Mouse (Mus musculus) naive thymus-derived CD4-positive, alpha-beta T cell, adult 2 months (primary cell): ENCODE measurements around the gene Rpl18a.

Experiments used
- DNase-seq: peaks from one replicate; pipeline ENCODE4 v3.0.0-alpha.2; 2011; ENCODE audit warnings: low read depth

The Rpl18a gene

DNA sequence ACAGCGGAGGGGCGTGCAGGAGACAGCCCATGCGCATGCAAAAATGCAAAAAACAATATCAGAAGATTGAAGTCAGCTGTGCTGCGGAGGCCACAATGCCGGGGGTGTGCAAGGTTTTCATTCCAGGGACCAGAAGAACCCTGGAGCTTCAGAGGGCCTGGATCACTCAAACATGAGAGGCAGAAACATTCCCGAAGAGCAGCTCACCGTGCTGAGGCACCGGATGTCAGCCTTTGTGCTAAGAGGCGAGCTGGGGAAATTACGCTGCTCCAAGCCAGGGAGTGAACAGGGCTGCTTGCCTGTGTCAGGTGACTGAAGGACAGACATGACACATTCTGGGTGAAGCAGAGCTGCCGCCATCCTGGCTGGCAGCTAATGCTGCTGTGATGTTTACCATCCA lies 16.7 kb downstream of the Rpl18a start:
- no peak for DNase-seq

DNA sequence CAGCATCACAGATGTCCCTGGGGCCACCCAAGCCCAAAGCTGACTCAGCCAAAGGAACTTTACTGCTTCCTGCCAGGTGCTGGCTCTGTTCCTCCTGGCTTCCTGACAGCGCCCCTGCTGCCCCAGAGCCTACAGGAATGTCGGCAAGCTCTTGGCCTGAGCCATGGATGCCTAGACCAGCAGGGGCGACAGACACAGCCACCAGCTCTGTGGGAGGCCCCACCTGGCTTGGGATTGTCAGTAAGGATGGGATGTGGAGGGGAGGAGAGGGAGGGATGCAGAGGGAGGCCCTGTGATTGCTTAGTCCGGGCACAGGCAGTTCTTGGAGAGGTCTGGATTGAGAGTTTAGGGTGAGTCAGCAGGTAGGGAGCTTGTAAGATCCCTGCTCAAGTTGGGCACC lies 17.1 kb downstream of the Rpl18a start:
- no peak for DNase-seq

DNA sequence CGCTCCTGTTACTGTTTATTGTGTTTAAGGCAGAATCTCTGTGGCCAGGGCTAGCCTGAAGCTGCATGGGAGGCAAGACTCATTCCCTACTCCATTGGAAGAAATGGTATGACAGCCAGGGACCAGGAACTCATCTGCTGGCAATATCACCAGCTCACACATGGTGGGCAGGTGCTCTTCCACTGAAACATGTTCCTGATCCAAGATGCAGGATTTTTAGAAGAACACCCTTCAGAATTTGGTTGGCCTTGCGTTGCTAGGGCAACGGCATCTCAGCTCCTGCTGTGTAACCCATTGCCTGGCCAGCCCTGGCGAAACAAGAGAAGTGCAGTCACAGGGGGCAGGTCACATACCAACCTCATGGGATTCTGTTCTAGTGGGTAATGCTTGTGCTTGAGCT lies 17.7 kb downstream of the Rpl18a start:
- no peak for DNase-seq

DNA sequence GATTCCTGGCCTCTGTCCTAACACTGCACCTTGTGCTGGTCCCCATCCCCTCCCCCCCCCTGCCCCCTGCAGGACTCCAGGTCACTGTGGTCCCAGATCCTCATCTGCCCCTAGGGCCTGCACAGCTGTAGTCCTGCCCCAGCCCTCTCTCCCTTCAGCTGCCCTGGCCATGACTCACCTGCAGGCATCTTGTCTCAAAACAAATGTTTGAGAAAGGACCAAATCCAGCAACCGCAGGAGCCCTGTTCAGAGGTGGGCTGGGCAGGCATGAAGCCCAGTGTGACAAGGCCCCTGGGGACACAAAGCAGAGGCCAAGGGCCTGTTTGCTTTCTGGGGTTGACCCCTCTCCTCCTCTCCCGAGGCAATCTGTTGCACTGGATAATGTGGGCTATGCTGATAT lies 19.0 kb downstream of the Rpl18a start:
- DNase-seq = no peak

DNA sequence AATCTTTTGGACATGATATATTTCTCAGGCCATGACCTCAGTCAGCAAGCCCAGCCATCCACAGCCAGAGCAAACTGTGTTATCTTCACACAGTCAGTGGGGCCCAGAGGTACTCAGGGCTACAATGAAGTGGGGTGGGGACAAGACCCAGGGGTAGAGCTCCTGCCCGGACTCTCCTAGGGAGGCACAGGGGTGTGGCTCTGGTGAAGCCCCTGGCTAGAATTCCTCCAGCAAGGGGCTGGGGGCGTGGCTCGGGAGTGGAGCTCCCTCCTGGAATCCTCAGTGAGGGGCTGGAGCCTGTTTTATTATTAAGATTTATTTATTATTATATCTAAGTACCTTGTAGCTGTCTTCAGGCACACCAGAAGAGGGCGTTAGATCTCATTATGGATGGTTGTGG lies 20.8 kb downstream of the Rpl18a start:
- DNase-seq = no peak

DNA sequence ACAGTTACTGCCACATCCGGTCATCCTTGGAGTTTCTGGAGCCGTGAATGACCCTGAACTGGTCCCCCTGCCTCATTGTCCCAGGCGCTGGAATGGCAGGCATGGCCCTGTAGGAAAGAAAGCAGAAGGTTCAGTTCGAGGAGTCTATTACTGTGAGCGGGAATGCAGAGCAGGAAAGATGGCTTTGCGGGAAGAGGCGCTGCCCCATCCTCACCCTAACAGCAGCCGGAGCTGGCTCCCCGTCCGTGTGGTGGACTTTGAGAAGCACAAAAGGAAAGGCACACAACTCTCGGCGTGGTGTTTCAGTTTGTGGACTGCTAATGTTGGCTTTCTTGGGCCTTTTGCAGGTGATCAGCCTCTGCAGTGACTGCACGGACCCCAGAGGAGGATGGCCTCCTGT lies 22.8 kb downstream of the Rpl18a start:
- no peak for DNase-seq

DNA sequence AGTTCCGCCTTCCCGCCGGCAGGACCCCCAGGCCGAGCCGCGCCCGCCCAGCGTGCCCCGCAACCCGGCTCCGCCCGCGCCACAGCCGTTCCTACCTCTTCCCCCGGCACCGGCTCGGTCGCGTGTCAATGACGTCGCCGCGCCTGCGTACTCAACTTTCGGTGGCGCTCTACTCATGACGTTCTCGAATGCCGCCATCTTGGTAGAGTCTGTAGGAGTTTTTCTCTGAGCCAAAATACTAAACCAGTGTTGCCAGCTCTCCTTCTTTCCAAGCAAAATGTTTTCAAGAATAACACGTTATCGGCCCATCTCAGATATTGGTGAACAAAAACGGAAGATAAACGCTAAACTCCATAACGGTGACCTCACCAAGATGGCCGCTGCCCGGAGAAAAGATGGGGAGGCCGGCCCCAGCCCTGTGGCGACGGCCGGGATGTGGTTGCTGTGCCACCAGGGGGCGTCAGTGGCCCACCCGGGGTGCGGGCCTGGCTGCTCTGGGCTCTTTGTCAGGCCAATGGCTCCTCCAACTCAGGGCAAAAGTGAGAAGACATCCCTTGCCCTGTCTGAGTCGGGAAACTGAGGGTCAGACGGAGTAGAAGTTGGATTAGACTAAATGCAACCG lies 23.7 kb downstream of the Rpl18a start, which contains the start of gene Ccdc124:
Ccdc124 (minus strand) TSS at position 572 of the 622 bp plus-strand sequence.
- DNase-seq = peak; percentile 97

DNA sequence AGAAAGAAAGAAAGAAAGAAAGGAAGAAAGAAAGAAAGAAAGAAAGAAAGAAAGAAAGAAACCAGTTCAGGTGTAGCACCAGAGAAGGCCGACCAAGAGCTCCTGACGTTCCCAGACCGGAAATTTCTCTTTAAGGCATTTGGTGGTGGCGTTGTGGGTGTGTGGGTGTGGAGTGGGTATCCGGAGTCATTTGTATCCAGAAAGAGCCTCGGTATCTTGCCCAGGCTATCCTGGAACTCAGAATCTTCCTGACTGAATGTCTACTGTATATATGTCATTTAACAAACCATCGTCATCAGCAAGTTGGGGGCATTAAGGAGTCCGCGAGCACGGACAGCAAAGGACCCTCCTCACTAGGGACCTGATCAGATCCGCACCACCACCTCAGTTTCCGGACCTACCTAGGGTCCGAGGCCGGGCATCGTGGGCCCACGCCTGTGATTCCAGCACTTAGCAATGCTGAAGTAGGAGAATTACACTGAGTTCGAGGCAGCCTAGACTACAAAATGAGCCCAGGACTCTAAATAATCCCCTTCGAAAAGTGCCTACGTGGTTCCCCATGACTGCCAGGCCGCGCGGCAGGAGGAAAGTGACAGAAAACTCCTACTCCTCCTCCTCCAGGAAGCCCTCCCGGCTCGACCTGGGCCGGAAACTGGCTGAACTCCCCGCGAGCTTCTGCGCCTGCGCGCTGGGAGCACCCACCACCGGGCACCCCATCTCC lies 24.4 kb downstream of the Rpl18a start:
- peak; percentile 47 for DNase-seq

DNA sequence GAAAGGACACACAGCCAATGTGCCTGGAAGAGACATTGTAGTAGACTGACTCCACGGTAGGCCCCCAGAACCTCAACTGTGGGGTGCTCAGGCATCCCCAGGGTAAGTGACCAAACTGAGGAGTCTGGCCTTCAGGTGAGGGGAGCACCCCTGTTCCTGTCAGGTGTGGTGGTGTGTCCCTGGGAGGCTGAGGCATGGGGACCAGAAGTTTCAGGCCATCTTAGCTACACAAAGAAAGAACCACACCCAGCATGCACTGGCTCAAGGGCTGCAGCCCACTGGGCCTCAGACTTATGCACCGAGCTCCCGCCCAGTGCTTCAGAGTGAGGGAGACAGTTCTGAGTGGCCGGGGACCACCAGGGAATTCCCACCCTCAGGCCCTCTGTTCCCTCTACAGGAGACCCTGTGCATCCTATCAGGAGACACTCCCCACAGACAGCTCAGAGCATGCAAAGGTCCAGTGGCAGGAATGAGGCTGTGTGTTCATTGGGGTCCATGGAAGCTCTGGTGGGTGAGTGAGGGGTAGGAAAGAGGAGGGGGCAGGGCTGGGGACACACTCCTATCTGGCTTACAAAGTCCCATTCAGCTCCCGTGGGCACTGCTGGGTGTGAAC lies 25.9 kb downstream of the Rpl18a start:
- no peak for DNase-seq

DNA sequence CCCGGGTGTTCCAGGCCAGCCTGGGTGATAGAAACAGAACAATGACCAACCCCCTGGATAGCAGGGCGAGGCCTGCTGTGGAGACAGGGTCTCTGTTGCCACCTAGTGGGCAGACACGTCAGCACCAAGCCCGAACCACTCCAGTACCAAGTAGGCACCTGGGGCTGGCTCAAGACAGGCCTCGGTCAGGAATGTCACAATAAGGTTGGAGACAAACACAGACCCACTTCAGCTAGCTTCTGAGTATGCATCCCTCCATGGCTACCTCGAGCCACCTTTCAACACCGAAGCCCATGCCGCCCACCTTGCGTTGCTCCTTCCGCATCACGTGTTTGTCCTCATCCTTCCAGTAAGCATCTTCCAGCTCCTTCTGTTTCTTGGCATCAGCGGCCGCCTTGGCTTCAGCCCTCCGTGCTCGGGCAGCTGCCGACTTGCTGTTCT lies 27.6 kb downstream of the Rpl18a start:
- peak; percentile 86 for DNase-seq

DNA sequence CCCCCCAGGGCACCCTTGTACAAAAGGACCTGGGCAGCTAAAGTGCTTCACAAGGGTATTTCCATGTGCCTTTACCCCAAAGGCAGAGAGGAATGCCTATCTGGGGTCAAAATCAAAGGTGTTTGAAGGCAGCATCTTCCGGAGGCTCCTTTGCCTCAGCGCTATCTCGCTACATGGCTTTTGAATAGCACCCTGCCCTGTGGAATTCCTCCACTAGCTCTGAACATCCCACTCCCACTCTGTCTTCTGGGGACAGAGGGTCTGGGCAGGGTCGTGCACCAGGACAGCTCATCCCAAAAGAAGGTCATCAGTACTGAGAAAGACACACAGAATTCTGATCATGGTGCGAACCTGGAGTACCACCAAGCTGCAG lies 28.0 kb downstream of the Rpl18a start:
- DNase-seq = no peak

DNA sequence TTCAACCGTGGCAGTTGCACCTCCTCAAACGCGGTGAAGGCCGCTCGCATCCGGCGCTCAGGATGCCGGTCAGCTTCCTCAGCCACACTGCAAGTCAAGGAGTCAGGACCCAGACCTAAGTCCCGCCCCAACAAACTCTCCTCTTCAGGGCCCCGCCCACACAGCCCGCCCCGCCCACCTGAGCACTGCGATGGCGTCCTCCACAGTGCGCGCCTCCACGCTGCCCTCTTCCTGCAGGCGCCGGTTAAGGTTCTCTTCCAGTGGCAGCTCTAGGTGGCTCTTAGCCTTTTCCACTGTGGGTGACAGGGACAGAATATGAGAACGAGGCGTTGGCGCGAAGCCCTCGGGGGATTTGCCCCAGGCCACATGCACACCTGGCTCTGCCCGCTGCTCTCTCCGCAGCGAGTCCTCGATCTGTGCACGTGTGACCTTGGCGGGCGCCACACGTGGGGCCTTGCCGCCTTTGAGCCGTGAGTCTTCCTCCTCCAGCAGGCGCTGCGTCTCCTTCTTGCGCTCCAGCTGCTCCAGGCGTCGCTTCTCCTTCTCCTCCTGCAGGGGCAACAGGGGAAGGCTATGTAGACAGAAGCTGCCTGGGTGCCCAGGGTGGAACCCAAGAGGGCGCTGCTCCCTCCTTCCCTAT lies 28.5 kb downstream of the Rpl18a start:
- DNase-seq = peak; percentile 77

DNA sequence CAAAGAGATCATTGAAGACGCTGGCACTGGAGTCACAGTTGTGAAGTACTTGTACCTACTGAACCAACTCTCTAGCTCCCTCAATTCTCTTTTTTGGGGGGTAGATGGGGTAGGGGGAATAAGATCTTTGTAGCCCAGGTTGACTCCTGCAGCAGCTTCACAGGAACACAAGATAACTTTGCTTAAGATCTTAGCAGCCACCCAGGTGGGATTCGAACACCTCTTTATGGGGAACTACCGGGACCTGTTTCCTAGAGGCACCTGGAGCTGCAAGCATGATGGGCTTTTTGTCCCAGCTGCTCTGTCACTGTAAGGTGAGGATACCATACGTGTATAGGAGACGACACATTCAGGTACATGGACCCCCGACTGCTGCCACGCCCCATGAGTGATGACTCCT lies 30.6 kb downstream of the Rpl18a start:
- DNase-seq = no peak

DNA sequence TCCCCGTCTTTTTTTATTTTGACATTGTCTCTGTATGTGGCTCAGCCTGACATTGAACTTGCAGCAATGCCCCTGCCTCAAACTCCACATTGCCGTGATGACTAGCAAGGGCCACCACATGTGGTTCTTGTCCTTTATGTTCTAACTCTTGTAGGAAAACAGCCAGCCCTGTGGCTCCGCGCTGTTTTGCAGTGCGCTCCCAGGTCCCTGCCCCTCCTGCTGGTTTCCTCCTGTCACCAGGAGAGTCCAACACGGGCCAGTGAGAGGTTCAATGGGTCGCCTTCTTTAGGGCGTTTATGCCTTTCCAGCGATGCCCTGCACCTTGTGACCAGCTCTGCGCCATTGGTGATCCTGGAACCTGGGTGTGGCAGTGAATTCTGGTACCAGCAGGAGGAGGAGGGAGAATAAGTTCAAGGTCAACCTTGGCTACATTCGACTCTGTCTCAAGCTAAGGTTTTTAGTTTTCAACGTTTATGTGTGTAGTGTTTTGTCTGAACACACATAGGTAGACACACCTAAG lies 31.2 kb downstream of the Rpl18a start:
- DNase-seq = peak; percentile 46

DNA sequence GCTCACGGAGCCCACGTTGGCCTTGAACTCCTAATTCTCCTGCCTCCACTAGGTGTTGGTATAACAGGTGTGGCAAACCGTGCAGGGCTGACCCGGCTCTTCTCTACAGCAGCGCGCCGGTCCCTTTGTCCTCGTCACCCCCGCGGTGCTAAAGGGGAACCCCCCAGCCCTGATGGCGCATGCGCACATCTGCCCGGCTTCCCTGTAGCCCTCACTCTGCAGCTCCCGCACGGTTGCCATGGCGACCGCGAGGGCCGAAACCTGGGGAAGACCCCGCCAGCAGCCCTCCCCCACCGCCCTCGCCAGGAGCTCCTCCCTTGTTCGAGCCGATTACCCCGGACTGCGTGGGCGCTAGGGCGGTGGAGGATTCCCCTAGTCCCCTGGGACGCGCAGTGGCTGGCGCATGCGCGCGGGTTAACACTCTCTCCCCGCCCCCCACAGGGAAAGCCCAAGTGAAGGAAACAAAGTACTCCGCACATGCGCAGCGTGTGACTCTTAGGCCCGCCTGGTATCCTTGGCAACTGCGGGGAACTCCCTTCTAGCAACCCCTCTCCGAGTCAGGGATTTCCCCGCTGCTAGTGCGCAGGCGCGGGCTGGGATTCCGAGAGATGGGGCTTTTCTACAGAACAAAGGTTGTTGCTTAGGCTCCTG lies 31.7 kb downstream of the Rpl18a start:
- DNase-seq = peak; percentile 100

DNA sequence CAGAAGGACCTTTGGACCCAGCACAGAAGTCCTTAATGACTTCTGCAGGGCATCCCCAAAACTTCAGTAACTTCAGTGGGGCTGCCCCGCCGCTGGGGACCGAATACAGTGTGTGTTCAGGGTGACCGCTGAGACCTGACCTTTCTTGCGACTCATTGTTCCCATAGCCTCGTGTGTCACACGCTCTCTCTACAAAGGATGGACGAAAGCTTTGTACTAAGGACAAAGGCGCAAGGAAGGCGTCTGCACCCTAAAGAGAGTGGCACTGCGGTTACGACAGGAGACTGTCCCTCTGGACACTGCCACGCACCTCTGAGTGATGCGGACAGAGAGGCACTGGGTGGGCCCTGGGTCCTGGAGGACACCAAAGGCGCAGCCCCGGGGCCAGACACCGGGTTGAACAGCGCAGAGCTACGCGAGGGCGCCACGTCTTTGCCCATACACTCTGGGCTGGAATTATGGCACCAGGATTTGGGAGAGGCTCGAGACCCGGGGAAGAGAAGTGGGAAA lies 32.4 kb downstream of the Rpl18a start:
- DNase-seq = no peak

DNA sequence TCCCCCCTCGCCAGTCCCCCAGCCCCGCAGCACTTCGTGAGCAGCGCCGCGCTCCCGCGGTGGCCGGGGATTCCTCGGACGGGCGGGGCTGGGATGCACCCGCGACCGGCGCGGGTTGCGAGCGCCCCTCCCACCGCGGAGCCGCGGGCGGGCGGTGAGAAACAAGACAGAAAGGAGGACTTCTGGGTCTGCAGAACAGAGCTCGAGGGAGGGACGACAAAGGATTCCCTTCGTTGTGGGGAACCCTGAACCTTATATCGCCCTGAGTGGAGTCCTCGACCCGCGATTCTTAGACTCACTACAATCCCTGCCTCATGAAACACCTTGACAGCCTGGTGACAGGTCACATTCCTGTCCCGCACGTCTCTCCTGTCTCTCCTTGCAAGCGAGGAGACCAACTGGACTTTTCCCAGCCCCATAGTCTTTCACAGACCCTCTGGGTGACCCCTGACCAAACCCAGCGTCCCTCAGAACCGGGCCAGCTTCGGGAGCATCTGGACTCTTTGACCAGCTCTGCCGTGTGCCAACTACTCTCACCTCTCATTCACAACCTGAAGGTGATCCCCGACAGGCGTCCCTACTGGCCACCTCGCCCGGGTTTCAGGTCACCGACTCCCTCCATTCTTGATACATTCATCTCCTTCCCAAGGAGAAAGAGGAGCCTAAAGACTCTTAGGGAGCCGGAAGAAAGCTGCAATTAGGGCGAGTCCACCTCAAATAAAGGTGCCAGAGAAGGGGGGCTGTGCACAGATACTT lies 33.1 kb downstream of the Rpl18a start:
- peak; percentile 63 for DNase-seq

DNA sequence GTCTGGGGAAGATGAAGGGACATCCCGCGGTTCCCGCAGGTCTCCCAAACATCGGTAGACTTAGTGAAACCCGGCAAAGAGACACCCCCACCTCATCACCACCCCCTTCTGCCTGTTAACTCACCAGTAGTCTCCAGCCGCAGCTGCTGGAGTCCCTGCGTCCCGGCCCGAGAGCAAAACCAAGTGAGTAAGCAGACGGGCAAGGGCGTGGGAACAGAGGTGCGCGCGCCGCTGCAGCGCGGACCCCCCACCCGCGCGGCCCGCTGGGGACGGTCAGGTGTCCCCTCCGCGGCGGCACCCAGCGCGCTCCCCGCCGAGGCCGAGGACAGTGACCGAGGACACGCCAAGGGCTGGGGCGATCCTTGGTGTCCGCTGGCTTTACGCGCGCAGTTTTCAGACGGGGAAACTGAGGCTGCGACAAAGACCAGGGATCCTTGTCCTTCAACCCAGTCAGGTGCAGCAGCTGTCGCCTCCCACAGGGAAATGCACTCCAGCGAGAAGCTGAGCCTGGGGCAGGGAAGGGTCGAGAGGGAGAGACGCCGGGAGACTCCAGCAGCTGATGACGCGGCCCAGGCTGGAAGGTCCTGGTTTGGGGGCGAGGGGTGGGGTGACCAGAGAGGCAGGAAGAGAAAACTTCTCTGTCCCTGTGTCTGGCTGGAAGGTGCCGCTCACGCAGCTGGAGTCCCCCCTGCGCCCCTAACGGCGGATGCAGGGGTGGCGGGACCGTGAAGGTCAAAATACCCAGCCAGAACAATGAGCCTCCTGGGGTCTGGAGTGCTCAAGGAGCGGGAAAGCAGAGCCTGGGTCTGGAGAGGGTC lies 34.2 kb downstream of the Rpl18a start, which contains the start of gene Kcnn1:
Kcnn1 (minus strand) TSS at position 435 of the 818 bp plus-strand sequence.
- no peak for DNase-seq

DNA sequence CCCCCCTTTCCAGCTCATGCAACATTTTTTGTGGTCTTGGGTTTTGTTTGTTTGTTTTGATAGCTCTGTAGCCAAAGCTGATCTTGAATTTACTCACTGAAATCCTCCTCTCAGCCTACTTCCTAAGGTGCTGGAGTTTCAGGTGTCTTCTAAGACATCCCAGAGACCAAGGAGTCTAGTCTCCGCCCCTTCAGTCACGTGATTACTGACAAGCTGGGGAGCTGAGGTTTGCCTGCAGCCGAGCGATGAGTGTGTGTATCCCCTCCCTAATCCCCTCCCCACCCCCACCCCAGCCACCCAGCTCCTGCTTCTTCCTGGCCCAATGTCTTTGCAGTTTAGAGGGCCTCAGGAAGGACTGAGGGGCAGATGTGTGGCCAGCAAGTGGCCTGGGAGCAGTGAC lies 39.7 kb downstream of the Rpl18a start:
- DNase-seq = no peak

DNA sequence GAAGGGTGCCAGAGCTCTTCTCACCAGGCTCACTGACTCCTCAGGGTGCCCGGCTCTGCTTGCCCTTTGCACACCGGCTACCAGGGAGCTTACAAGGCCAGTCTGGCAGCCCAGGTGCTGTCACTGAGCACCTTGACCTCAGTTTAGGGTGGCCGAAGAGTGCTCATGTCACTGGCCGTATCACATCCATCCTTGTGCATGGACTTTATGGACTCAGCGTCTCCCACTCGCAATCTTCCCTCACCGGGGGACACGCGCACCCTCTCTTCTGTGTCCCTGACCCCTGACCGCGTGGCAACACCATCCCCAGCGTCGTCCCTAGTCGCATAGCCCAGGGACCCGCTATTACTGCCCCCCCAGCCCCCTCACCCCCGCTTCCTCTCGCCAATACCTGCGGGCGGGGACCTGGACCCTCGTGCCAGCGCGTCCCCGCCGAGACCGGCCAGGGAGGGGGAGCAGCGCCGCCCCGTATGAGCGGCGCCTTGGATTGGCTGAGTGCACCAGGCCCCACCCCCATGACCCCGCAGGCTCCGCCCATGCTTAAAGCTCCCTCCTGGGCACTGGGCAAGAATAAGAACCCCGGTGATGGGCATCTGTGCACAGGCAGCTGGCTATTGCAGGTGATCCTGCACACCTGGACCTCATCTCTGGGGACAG lies 40.5 kb downstream of the Rpl18a start:
- DNase-seq = peak; percentile 23
